Mouse (Mus musculus): ENCODE results near the gene Hapln2.

DNA sequence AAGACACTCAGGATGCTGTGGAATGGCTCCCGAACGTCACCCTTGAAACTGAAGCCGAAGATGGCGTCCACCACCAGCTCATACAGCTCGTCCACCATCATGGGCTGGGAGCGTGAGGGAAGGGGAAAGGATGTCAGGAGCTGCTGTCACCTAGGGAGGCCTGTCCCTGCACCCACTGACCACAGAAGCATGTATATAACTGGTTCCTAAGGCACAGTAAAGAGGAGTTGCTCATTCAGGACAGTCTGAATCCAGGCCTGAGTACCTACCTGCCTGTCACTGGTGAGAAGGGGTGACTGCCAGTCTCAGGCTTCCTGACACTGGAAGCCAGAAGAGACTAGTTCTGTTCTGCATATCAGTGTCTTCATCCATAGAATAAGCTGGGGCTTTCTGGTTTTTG lies 29.6 kb upstream of the Hapln2 start:
- TF ChIP-seq POLR2A (IDR thresholded peaks at IDR 0.05; ENCODE audit: borderline replicate concordance, extremely low read depth, low read depth, low read length) (no peak), CTCF (IDR thresholded peaks at IDR 0.05; ENCODE audit: insufficient read depth, low read length) (no peak)
